Mouse (Mus musculus) megakaryocyte-erythroid progenitor cell, adult 5-6 weeks (primary cell): ENCODE data around the gene Gm3424. TPM values are rescaled to one million over a fixed set of nuclear protein-coding genes. Genes with fewer than 3 reads are reported as not detected.
"Not testable (repeated sequence)": the region's sequence is repeated elsewhere in the genome, so short reads cannot be mapped to it uniquely, and the experiment has no call there.

Experiments
- ATAC-seq: replicated peaks from 2 replicates; pipeline ENCODE4 v1.8.0; 2016; ENCODE audit warnings: mild to moderate bottlenecking, inconsistent platforms; ENCODE audit not compliant: severe bottlenecking, poor library complexity, low FRiP score, low TSS enrichment
- total RNA-seq, 2 experiments: library from RNA; stranded (forward) in 1 of 2; stranded (reverse) in 1 of 2; fragments of 200-1000, 215-1000 nt in 1 of 2; fragments of >200 nt in 1 of 2; fragmentation: Nextera tagmentation in 1 of 2; gene quantifications; 2 replicates each; pipeline ENCODE4 v1.2.3; 2014 to 2017

The Gm3424 gene
- total RNA-seq (2014; fragmentation: Nextera tagmentation) (not detected in 2 replicates), total RNA-seq (2017) (not detected in 2 replicates)

DNA sequence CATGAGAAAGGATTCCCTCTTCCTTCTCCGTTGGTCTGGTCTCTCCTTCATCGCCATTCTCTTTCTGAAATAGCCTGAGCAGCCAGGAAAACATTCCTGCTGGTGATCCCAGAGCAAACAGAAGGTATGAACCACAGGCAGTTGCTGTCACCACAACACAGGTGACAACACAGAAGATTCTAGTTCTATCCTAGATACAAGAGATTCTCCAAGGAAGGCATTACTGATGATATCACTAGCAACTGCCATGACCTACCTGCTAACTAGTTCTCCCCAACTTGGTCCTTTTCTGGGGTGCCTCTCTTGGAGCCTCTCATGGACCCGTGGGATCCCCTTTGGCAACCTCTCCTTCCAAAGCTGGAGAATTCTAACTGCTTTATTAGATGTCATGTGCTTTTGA is at the start of gene Gm3424:
TSS of gene Gm3424 (minus strand) at position 101 of the 400 bp plus-strand sequence.
- ATAC-seq, result not testable (repeated sequence)

- not testable (repeated sequence) for ATAC-seq
These were observed 49.7 kb upstream of the Gm3424 start for GRCm38 (mm10) chr14:5879791-5880190.

GRCm38 (mm10) chr14:5879136-5879535 is 49.0 kb upstream of the Gm3424 start:
- ATAC-seq, result not testable (repeated sequence)

DNA sequence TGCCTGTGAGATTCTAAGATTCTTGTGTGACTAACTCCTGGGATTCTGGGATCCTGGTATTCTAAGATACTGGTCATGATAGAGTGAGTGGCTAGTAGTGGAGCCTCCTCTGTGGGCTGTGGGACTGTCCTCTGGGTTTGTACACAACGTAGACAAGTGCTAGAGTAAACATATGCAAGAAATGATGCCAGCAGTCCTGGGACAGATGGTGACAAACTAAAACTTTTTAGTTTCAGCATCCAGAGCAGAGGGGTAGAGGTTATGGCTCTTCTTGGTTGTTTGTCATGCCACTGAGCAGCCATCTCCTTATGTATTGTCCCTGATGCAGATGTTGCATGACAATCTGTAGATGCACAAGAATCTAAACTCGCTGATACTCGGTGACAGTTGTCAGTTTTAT is 25.8 kb upstream of the Gm3424 start:
- not testable (repeated sequence) for ATAC-seq

DNA sequence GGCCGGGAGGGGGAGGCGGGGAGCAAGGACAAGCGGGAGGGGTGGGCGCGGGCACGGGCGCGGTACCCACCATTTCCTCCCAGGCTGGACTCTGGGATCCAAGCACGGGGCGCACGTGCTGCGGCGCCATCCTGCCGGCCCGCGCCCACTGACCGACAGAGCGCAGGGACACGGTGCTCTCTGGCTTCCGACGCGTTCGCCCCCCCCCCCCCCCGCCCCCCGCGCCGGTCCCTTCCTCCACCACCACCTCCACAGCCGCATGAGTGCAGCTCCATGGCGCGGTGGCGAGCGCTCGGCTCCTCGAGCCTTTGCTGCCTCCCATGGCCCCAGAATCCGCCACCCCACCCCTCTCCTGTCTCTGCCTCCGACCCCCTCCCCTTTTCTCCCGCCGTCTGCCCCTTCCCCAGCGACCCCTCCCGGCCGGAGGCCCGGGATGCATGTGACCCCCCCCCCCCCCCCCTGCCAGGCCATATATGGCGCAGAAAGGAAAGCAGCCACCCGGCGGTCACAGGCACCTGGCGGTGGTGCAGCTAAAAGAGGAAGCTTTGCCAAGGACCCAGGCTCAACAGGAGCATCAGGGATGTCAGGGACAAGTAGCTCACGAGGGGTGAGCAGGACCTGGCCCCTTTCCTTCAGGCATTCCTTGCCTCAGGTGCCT is 17.3 kb downstream of the Gm3424 start:
- not testable (repeated sequence) for ATAC-seq

DNA sequence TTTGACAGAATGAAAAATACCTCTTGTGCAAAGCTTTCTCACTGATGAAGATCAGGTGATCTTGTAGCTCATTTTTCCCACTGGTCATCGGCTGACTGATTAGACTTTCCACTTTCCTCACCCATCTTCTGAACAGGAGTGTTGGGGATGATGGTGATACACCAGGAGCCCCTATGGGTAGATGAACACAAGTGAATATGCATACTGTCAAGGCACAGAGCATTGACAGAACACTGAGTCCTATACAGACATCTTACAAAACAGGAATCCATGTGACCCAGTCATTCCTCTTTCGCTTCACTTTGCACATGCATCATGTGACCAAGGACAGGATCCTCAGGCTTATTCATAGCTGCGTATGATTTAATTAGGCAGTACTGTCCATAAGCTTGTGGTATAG is 22.2 kb downstream of the Gm3424 start, which contains the start of gene Gm3383:
TSS of gene Gm3383 (minus strand) at position 101 of the 400 bp plus-strand sequence.
- not testable (repeated sequence) for ATAC-seq

Other genes with a start within 250 kb of the Gm3424 start
- gene Gm8265, start 197.3 kb downstream of the Gm3424 start, total RNA-seq (2014; fragmentation: Nextera tagmentation), result not detected in 2 replicates
- not detected in 2 replicates for gene Gm8265, start 197.3 kb downstream of the Gm3424 start, total RNA-seq (2017)
- gene Gm9603, start 142.9 kb downstream of the Gm3424 start, total RNA-seq (2014; fragmentation: Nextera tagmentation), result not detected in 2 replicates
- gene Gm9603, start 142.9 kb downstream of the Gm3424 start, total RNA-seq (2017), result not detected in 2 replicates
- gene Gm3373, start 88.8 kb downstream of the Gm3424 start, total RNA-seq (2014; fragmentation: Nextera tagmentation), result not detected in 2 replicates
- gene Gm3373, start 88.8 kb downstream of the Gm3424 start, total RNA-seq (2017), result not detected in 2 replicates
- gene Gm3383, start 22.3 kb downstream of the Gm3424 start, total RNA-seq (2014; fragmentation: Nextera tagmentation), result not detected in 2 replicates
- not detected in 2 replicates for gene Gm3383, start 22.3 kb downstream of the Gm3424 start, total RNA-seq (2017)
- not detected in 2 replicates for gene Gm8237, start 50.1 kb upstream of the Gm3424 start, total RNA-seq (2014; fragmentation: Nextera tagmentation)
- not detected in 2 replicates for gene Gm8237, start 50.1 kb upstream of the Gm3424 start, total RNA-seq (2017)
- gene Gm3248, start 131.4 kb upstream of the Gm3424 start, total RNA-seq (2014; fragmentation: Nextera tagmentation), result not detected in 2 replicates
- gene Gm3248, start 131.4 kb upstream of the Gm3424 start, total RNA-seq (2017), result not detected in 2 replicates
- gene Gm3453, start 148.8 kb upstream of the Gm3424 start, total RNA-seq (2014; fragmentation: Nextera tagmentation), result not detected in 2 replicates
- gene Gm3453, start 148.8 kb upstream of the Gm3424 start, total RNA-seq (2017), result not detected in 2 replicates
- gene Gm6337, start 227.9 kb upstream of the Gm3424 start, total RNA-seq (2014; fragmentation: Nextera tagmentation), result not detected in 2 replicates
- not detected in 2 replicates for gene Gm6337, start 227.9 kb upstream of the Gm3424 start, total RNA-seq (2017)